Mouse (Mus musculus) left cerebral cortex, adult 18-20 months (tissue): ENCODE data around the gene Echdc3. TPM values are rescaled to one million over a fixed set of nuclear protein-coding genes. Genes with fewer than 3 reads are reported as not detected.

ENCODE experiments used
- DNase-seq, 2 experiments: peaks; one replicate each; pipeline ENCODE4 v3.0.0; 2021 to 2022; ENCODE audit warnings: low spot score in 2 of 2, mixed read lengths in 1 of 2
- total RNA-seq, 2 experiments: library from RNA; stranded (reverse); gene quantifications; 2 replicates each; pipeline ENCODE4 v1.2.3; 2021

Gene Echdc3
- total RNA-seq, 2 experiments from 2014 or later, result 0.77 to 1.1 TPM

DNA sequence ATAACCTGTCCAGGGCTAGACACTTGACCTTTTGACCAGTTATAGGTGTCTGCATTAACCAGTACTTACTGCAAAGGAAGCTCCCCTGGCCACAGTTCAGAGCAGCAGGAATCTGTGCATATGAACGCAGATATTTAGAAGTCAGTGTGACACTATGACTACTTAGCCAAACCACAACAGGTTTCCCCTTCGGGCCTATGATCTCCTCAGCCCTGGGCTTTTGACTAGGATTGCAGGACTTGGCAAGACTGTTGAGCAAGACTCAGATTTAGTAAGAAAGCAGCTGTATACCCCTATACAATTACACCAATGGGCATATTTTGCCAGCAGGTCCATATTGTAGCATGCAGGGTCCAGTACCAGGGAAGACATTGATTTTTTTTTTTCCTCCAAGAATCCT, 44.3 kb downstream of the Echdc3 start:
- DNase-seq, result no peak

DNA sequence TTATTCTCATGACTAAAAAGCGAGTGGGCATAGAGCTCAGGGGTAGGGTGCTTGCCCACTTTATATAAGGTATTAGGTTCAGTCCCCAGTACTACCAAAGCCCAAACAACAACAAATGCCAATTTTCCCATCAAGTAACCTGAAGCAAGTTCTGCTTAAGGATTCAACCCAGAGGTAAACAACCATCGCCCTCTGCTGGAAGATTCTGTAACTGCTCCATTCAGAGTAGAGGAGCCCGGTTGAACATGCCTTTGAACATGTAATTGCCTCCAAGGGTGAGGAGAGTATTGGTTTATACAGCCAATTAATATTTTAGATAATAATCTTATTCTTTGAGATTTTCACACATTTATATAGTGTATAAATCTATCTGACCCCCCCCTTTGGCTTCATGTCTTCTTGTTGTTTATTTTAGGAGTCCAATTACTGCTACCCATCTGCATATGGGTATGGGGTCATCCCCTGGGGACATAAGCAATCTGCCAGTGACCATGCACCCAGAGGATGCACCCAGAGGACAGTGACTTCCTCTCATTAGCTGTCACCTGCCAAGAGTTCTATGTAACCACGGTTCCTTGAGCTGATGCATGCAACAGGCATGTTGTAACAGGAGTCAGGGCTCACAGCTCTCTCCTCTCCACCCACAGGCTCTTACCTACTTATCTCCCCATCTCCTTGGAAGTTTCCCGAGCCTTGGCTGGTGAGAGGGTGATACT, 44.8 kb downstream of the Echdc3 start:
- DNase-seq, result peak; percentile 71 to 90

DNA sequence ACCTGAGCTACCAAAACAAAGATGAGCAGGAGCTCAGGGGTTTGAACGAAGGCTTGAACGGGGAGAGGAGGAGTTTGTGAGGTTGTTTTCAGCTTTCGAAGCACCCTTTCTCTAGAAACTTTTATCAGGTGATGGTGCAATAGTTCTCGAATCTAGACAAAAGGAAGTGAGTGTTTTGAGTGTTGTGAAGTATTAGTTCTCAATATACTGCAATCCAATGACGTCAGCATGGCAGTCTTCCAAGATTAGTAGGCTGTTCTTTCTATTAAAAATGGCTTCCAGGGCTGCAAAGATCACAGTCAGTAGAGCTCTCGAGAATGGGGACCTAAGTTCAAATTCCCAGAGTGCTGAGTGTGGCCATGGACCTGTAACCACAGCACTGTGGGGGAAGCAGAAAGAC, 47.1 kb downstream of the Echdc3 start:
- DNase-seq, result no peak

DNA sequence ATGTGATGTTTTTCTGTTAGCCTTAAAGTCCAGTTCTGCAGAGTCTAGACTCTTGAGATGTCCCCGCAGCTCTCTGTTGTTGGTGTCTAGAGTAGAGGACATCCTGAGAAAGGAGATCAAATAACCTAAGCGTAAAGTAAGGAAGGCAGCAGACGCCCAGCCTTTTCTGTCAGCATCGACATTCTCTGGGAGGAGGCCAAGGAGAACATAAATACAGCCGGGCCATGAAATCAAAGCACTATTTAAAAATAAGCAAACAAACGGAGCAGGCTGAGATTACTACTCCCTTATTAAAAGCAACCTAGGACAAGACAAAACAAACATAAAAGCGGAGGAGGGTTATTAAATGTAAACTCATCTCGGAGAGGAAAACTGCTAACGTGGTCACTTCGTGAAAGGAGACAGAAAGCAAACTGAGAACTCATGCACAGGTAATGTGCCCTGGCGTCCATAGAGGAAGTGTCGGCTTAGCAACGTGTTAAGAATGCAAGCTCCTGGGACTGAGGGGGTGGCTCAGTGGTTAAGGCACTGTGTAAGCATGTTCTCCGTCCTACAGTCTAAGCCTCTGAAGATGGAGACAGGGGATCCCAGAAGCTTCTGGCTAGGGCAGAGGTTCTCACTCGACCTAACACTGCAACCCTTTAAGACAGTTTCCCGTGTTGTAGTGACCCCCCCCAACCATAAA, 48.1 kb downstream of the Echdc3 start:
- no peak for DNase-seq

DNA sequence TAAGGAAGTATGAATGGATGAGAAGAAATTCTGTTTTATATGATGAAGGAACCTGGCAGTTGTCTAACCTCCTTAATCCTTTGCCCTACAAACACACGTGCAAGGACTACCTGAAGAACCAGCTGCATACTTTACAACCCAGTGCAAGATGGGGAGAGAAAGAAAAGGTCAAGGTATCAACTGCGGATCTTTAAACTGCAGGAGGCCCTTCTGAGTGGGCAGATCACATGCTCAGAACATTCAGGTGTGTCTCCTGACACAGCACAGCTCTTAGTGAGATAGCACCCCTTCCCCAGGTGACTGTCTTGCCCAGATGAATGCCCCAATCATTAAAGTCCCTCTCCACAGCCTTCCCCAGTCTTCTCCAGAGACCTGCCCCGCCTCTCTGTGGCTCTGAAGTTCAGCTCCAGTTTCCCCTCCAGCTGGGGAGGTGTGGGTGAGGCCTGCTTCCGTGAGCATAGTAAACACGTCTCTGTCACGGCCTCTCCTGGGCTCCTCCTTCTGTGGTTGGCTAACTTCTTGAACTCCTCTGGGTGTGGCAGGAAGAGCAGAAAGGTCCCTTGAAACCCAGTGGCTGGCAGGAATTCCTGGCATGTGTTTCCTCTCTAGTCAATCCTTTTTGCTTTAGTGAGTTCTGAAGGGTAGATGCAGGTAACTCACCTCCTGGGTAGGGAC, 50.3 kb downstream of the Echdc3 start:
- no peak for DNase-seq

DNA sequence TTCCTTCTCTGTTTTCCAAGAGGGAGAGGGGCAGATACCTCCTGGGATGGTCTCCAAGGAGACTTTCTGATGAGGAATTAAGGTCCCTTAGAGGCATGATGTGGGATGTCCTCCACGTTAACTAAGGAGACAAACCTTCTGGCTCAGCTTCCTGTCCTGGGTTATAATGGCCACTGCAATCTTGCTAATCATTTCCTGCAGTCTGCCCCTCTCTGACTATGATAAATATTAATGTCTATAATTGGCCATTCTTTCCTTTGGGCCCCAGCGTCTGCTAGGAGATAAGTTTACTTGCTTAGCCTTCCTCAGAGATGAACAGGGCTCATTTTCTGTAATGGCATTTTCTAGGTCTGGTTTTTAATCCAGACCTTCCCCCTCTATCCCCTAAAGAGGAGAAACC, 53.1 kb downstream of the Echdc3 start:
- no peak for DNase-seq

DNA sequence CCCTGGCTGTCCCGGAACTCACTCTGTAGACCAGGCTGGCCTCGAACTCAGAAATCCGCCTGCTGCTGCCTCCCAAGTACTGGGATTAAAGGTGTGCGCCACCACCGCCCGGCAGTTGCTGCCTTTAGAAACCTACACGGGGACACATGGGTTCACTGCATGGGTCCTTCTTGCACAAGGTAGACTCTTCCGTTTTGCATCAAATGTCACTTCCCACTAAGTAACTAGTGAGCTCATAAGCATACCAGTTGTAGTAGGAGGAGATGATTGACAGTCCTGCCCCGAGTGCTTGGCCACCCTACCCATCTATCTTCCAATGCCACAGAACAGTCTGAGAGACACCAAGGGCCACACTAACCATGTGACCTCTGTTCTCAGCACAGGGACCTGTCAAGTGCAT, 53.6 kb downstream of the Echdc3 start:
- no peak for DNase-seq

DNA sequence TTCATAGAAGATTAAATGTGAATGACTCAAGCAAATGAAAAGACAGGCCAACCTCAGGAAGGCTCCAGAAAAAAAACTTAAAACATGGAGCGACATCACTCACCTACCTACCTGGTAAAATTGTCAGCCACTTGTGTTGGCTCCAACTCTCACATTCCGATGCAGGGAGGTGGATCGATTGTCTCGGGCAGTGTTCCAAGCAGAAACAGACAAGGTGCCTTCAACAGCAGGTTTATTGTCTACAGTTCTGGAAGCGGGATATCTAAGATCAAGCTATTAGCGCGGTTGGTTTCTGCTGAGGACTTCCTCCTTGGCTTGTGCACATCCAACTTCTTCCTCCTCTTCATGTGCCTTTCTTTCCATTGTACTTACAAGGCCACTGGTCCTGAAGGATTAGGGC, 55.2 kb downstream of the Echdc3 start:
- no peak for DNase-seq

DNA sequence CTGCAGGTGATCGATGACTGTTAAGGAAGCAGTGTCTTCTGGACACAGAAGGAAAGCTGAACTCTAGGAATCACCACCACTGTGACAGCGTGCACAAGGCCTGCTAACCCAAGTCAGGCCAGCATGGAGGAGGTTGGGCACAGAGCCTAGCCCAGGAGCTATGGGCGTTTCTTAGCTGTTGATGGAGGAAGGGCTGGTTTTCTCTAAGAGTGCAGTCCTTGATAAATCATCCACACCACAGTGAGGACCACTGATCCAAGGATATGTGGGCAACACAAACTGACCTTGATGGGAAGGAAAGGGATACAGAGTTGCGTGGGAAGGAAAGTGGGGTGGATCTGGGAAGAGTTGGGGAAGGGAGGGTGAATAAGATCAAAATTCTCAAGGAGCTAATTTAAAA, 55.6 kb downstream of the Echdc3 start:
- no peak for DNase-seq

DNA sequence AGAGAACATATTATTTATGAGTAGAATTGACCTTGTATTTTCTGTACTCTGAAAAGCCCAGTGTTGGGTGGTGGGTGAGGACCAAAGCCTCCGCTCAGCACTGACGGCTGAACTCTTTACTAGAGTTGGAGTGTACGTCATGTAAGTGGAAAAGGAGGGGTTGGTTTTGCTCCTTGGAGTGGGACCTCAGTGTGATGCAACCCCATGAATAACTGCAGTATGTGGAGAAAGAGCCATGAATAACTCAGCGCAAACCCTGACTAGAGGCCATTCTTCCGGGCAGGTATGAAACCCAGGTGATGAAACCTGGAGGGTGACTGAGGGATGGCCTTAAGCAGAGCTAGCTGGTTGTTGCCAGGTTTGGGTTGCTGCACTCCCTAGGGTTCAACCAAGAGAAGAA, 63.0 kb downstream of the Echdc3 start:
- DNase-seq, result no peak

DNA sequence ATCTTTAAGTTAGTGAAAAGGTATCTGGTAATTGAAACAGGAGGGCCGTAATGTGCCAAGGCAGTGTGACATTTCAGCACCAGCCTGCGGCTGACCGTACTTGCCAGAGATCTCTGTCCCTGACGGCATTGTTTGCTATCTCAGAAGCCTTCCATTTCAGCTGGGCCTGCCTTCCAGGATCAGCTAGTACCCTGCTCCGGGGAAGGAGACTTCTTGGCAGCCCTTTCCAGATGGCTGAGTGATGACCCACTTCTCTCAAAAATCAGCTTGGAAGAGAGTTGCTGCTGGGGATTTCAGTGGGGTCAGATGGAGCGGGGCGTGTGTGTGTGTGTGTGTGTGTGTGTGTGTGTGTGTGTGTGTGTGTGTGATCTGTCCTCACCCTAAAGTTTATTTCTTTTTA, 65.9 kb downstream of the Echdc3 start:
- DNase-seq, result no peak

DNA sequence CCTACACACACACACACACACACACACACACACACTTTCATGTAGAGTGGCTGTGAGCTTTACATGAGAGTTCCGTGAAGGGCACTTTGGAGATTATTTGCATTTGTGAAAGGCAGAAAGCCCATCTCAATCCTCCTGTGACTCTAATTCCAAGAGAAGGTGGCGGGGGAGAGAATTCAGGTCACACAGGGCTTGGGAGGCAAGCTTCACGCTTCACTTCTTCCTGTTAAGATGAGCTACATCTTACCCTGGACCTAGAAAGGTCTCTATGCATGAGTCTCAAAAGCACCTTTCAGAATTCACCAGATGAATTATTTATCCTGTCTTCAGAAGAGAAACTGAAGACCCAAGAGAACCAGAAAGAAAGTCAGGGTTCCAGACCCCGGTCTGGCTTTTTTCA, 66.6 kb downstream of the Echdc3 start:
- no peak for DNase-seq

DNA sequence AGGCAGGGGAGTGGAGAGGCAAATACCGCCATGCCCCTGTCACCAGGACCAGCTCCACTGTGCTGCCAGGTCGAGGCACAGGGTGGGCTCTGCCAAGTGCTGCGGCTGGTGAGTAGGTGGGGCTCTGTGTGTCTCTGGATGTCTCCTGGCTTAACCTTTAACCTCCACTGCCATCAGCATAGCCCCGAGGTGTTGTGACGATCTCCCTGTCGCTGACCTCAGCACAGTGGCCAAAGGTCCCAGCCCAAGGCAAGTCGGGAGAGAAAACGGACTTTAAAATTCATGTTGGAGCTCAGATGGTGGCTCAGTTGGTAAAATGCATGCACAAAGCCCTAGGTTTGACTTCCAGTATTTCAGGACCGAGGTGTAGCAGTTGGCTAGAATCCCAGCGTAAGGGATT, 67.2 kb downstream of the Echdc3 start:
- no peak for DNase-seq

DNA sequence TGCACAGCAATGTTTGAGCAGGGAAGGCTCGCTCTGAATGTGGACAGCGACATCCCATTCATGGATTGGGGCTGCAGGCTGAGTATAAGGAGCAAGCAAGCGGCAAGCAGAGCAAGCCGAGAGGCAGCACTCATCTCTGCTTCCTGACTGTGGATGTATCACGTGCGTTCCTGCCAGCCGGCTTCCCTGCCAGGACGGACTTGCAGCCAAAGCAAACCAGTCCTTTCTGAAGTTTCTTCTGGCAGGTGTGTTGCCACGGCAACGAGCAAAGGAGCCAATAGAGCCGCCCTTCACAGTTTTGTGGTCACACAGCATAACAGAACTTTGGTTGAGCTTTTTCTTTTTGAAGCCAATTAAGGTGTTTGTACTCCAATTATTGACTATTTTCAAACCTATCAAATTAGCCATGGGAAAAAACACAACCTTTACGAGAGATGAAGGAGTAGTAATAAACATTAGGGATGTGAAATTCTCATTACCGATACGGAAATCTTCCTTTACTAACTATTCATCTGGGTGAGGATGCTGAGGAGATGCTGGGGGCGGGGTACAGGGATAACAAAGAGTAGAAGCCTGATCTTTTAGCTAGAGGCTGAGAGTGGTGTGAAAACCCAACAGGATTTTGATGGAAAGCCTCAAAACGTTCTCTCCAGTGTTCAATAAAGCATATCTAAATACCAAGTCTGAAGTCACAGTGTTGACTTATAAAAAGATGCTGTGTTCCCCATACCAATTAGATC, 69.7 kb downstream of the Echdc3 start:
- DNase-seq, result no peak

DNA sequence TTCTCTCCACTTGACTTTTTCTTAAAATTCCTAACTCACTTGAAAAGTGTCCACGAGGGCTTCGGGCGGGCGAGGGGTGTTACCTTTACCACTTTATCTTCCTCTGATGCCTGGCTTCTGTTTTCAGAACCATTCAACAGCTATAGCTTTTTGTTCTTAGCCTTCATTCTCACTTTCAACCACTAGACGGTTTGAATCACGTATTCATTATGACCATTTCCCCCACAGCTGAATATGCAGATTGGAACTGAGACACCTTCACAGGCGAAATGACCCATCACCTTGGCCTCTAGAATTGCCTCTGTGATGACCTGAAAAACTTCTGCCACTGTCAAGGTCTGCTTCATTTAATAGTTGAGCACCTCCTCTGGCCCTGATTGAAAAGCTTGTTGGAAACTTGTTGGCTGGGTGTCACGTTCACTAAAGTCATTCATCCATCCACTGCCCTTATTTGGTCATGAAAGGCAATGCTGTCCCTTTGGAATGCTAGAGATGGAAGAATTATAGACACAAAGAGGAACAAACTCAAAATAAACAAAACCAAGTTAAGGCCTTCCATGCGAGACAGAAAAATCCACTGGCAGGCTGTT, 72.2 kb downstream of the Echdc3 start:
- DNase-seq, result no peak

Other genes starting within 250 kb of the Echdc3 start
- 1 to 10 TPM; 2.4 to 3.3 TPM for gene Proser2, start 82.8 kb downstream of the Echdc3 start, total RNA-seq
- gene Usp6nl, start 109.6 kb upstream of the Echdc3 start, total RNA-seq, result 10 to 100 TPM; 18.8 to 20.1 TPM